Mouse (Mus musculus): ENCODE results near the gene Dkkl1. TPM values are rescaled to one million over a fixed set of nuclear protein-coding genes. Genes with fewer than 3 reads are reported as not detected.

Dkkl1 gene
- polyA plus RNA-seq, 1 experiment from 2014 or later: 2.4 TPM

DNA sequence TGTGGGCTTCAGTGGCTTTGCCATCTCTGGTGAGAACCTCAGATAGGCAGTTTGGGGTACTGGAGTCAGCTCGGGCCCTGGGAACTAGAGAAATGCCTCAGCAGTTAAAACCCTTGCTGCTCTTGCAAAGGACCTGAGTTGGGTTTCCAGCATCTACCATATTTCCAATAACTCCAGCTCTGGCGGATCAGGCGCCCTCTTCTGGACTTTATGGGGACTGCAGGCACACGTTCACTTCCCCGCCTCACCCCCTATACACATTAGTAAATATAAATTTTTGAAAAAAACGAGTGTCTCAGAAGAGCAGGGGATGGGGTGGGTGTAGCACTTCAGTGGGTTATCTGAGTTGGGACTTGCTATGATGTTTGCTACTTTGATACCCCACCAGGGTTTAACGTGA is 39.0 kb downstream of the Dkkl1 start:
- 65% methylated on average over 7 of the region's 7 CpGs for WGBS
- H3K4me2 ChIP-seq (ENCODE audit: low read length): no peak overlapping the region
- peaks cover 58% of the 10 kb centered on the region for H3K27me3 ChIP-seq (ENCODE audit: control insufficient read depth, insufficient read depth, low read length)
- H3K27ac ChIP-seq (replicated peaks; ENCODE audit: low read depth, low read length): no peak overlapping the region
- H3K9ac ChIP-seq (replicated peaks; ENCODE audit: low read length): no peak overlapping the region
- DNase-seq (no peak), ATAC-seq (ENCODE audit: low FRiP score, low TSS enrichment) (no peak)
- no peaks in the 10 kb centered on the region for H3K36me3 ChIP-seq (ENCODE audit: control insufficient read depth, insufficient read depth, low read length)
- no peak overlapping the region for H3K4me3 ChIP-seq (replicated peaks; ENCODE audit: low read depth, low read length)
- peaks cover 6% of the 10 kb centered on the region; the same call in 1 of the 2 replicates for H3K4me1 ChIP-seq (ENCODE audit: control insufficient read depth, insufficient read depth, low read length)
- no peaks in the 10 kb centered on the region for H3K9me3 ChIP-seq (ENCODE audit: control insufficient read depth, low read length)

DNA sequence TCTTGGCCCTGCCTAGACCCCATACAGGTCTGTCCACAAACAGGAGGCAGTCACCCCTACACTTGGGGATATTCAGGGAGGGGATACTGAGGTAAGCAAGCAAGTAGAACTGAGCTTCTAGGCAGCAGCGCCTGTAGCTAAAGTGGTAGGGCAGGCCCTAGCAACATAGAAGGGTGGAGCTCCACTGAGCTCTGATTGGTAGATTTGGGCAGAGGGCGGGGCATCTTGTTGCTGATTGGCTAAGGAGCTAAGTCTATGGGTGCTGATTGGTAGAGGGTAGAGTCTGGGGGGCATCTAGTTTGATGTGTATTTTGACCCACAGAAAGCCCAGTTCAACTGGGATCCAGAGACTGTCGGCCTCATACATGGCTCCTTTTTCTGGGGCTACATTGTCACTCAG is 42.5 kb downstream of the Dkkl1 start:
- Histone ChIP-seq H3K27ac (replicated peaks; ENCODE audit: low read depth, low read length) (no peak overlapping the region), H3K9me3 (ENCODE audit: control insufficient read depth, low read length) (no peaks in the 10 kb centered on the region), H3K27me3 (ENCODE audit: control insufficient read depth, insufficient read depth, low read length) (peaks cover 58% of the 10 kb centered on the region), H3K36me3 (ENCODE audit: control insufficient read depth, insufficient read depth, low read length) (no peaks in the 10 kb centered on the region), H3K9ac (replicated peaks; ENCODE audit: low read length) (no peak overlapping the region), H3K4me2 (ENCODE audit: low read length) (no peak overlapping the region), H3K4me3 (replicated peaks; ENCODE audit: low read depth, low read length) (no peak overlapping the region), H3K4me1 (ENCODE audit: control insufficient read depth, insufficient read depth, low read length) (peaks cover 6% of the 10 kb centered on the region; the same call in 1 of the 2 replicates)
- WGBS: 94% methylated on average over 3 of the region's 3 CpGs
- no peak for DNase-seq
- ATAC-seq (ENCODE audit: low FRiP score, low TSS enrichment): no peak

GRCm38 (mm10) chr7:45168656-45169055 is 43.3 kb downstream of the Dkkl1 start:
- DNase-seq (no peak), ATAC-seq (ENCODE audit: low FRiP score, low TSS enrichment) (no peak)
- Histone ChIP-seq H3K9ac (replicated peaks; ENCODE audit: low read length) (no peak overlapping the region), H3K9me3 (ENCODE audit: control insufficient read depth, low read length) (no peaks in the 10 kb centered on the region), H3K4me1 (ENCODE audit: control insufficient read depth, insufficient read depth, low read length) (peaks cover 9% of the 10 kb centered on the region), H3K4me3 (replicated peaks; ENCODE audit: low read depth, low read length) (0 out of 2 replicates have a peak overlapping the region, but pooled peaks have one; percentile 5), H3K27me3 (ENCODE audit: control insufficient read depth, insufficient read depth, low read length) (peaks cover 59% of the 10 kb centered on the region), H3K27ac (replicated peaks; ENCODE audit: low read depth, low read length) (no peak overlapping the region), H3K36me3 (ENCODE audit: control insufficient read depth, insufficient read depth, low read length) (no peaks in the 10 kb centered on the region), H3K4me2 (ENCODE audit: low read length) (peak overlapping the region; percentile 24; the same call in 1 of the 2 replicates)
- 3% methylated on average over 24 of the region's 24 CpGs for WGBS

DNA sequence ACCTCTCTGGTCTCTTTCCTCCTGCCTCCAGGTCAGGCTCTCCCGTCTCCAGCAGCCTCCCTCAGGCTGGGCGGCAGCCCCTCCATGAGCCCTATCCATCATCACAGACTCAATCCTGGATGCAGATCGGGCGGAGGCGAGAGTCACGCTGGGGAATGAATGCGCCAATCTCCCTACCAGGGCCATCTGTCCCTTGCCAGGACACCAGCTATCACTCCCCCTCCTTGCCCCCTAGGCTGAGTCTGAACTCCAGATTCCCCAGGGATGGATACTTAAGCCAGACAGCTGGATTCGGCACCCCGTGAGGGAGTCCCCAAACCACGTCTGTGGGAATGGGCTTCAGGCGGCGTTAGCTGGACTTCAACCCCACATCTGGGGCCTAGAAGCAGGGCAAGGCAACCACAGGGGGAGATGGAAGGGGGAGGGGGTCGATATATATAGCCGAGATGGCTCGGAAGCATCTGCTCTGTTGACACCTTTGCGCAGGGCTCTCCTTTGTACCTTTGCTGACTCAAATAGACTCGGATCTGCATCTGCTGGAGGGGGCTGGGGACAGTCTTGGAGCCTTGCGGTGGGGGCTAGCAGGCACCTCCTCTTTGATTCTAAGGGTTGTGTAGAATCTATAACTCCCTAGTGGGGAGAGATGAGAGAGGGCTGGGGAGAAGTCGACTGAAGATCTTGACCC is 44.0 kb downstream of the Dkkl1 start:
- H3K4me3 ChIP-seq (replicated peaks; ENCODE audit: low read depth, low read length): no peak overlapping the region
- no peak overlapping the region for H3K27ac ChIP-seq (replicated peaks; ENCODE audit: low read depth, low read length)

GRCm38 (mm10) chr7:45166950-45167401 is 45.0 kb downstream of the Dkkl1 start:
- ATAC-seq (ENCODE audit: low FRiP score, low TSS enrichment): no peak
- Histone ChIP-seq H3K36me3 (ENCODE audit: control insufficient read depth, insufficient read depth, low read length) (no peaks in the 10 kb centered on the region), H3K27me3 (ENCODE audit: control insufficient read depth, insufficient read depth, low read length) (peaks cover 66% of the 10 kb centered on the region), H3K4me2 (ENCODE audit: low read length) (no peak overlapping the region), H3K4me3 (replicated peaks; ENCODE audit: low read depth, low read length) (no peak overlapping the region), H3K9me3 (ENCODE audit: control insufficient read depth, low read length) (no peaks in the 10 kb centered on the region), H3K4me1 (ENCODE audit: control insufficient read depth, insufficient read depth, low read length) (peaks cover 18% of the 10 kb centered on the region), H3K9ac (replicated peaks; ENCODE audit: low read length) (no peak overlapping the region; the same call in 1 of the 2 replicates), H3K27ac (replicated peaks; ENCODE audit: low read depth, low read length) (no peak overlapping the region)
- no peak for DNase-seq
- 25% methylated on average over 9 of the region's 10 CpGs for WGBS

More for the DNA sequence above, 44.0 kb downstream of the Dkkl1 start:
- H3K9me3 ChIP-seq (ENCODE audit: control insufficient read depth, low read length): no peaks in the 10 kb centered on the region
- H3K4me1 ChIP-seq (ENCODE audit: control insufficient read depth, insufficient read depth, low read length): peaks cover 11% of the 10 kb centered on the region
- peak overlapping the region; percentile 31; the same call in 1 of the 2 replicates for H3K9ac ChIP-seq (replicated peaks; ENCODE audit: low read length)
- DNase-seq (peak; percentile 46), ATAC-seq (ENCODE audit: low FRiP score, low TSS enrichment) (no peak)
- under 1% methylated on average over 19 of the region's 19 CpGs for WGBS
- H3K36me3 ChIP-seq (ENCODE audit: control insufficient read depth, insufficient read depth, low read length): no peaks in the 10 kb centered on the region
- H3K4me2 ChIP-seq (ENCODE audit: low read length): peak overlapping the region; percentile 21
- peaks cover 66% of the 10 kb centered on the region for H3K27me3 ChIP-seq (ENCODE audit: control insufficient read depth, insufficient read depth, low read length)

DNA sequence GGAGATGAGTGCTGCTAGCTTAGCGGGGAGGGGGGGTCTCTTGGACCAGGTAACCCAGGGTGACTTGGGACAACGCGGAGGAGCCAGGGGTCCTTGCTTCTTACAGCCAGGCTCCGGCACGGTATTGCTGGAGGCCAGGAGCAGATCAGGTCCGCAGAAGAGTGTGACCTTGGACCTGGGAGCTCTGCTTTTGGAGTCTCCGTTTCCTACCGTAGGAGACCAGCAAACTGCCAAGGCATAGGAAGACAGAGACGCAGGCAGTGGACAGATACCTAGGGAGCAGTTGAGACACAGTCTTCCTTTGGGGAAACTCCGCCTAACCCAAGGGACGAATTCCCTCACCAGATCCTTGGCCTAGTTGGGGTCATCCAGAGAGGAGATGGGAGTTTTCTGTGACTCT is 46.2 kb downstream of the Dkkl1 start:
- 48% methylated on average over 11 of the region's 11 CpGs for WGBS

GRCm38 (mm10) chr7:45164833-45165232 is 47.1 kb downstream of the Dkkl1 start:
- no peak for DNase-seq
- Histone ChIP-seq H3K4me1 (ENCODE audit: control insufficient read depth, insufficient read depth, low read length) (peaks cover 18% of the 10 kb centered on the region), H3K4me2 (ENCODE audit: low read length) (no peak overlapping the region), H3K4me3 (replicated peaks; ENCODE audit: low read depth, low read length) (no peak overlapping the region), H3K9ac (replicated peaks; ENCODE audit: low read length) (no peak overlapping the region), H3K9me3 (ENCODE audit: control insufficient read depth, low read length) (no peaks in the 10 kb centered on the region), H3K36me3 (ENCODE audit: control insufficient read depth, insufficient read depth, low read length) (0 out of 2 replicates have a peak, but pooled peaks cover 9% of the 10 kb centered on the region), H3K27ac (replicated peaks; ENCODE audit: low read depth, low read length) (no peak overlapping the region), H3K27me3 (ENCODE audit: control insufficient read depth, insufficient read depth, low read length) (peaks cover 66% of the 10 kb centered on the region)
- 63% methylated on average over 5 of the region's 5 CpGs for WGBS
- ATAC-seq (ENCODE audit: low FRiP score, low TSS enrichment): no peak

More for the DNA sequence above, 46.2 kb downstream of the Dkkl1 start:
- peaks cover 66% of the 10 kb centered on the region for H3K27me3 ChIP-seq (ENCODE audit: control insufficient read depth, insufficient read depth, low read length)
- H3K4me2 ChIP-seq (ENCODE audit: low read length): no peak overlapping the region
- H3K36me3 ChIP-seq (ENCODE audit: control insufficient read depth, insufficient read depth, low read length): 0 out of 2 replicates have a peak, but pooled peaks cover under 1% of the 10 kb centered on the region
- H3K9ac ChIP-seq (replicated peaks; ENCODE audit: low read length): no peak overlapping the region
- no peak for ATAC-seq (ENCODE audit: low FRiP score, low TSS enrichment)
- no peaks in the 10 kb centered on the region for H3K9me3 ChIP-seq (ENCODE audit: control insufficient read depth, low read length)
- DNase-seq: no peak
- no peak overlapping the region for H3K27ac ChIP-seq (replicated peaks; ENCODE audit: low read depth, low read length)
- no peak overlapping the region for H3K4me3 ChIP-seq (replicated peaks; ENCODE audit: low read depth, low read length)
- H3K4me1 ChIP-seq (ENCODE audit: control insufficient read depth, insufficient read depth, low read length): peaks cover 18% of the 10 kb centered on the region

DNA sequence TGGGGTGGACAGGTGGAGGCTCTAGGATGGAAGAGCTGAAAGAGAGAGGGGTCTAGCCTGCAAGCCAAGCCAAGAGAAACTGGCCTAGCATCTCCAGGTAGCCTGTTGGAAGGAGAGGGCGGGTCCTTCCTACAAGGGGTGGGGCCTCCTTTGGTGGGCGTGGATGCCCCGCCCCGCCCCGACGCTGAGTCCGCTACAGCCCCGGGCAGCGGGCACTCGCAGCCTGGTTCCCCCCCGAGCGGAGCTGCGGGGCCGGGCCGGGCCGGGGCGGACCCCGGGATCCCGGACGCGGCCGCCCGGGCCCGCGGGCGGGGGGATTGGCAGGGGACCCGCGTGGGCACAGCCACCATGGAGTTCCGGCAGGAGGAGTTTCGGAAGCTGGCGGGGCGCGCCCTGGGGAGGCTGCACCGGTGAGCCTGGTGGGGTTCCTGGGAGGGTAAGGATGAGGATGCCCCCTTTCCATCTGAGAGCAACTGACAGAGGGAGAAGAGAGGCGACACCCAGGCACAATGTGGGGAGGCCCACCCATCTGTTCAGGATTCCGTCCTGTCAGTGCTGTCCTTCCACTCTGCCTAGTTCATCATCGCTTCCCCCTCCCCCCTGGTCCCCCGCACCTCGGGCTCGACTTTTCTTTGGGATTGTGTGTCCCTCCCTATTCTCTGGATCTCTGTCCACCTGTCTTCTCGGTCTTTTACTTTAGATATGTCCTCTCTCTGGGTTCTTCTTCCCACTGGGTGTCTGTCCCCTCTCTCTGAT is 48.0 kb downstream of the Dkkl1 start, which contains the start of gene Slc17a7:
Gene Slc17a7, plus strand, starts transcription at position 215 of the 756 bp plus-strand sequence.
- Histone ChIP-seq H3K4me1 (ENCODE audit: control insufficient read depth, insufficient read depth, low read length) (peaks cover 18% of the 10 kb centered on the region), H3K27ac (replicated peaks; ENCODE audit: low read depth, low read length) (no peak within 1 kb of the TSS), H3K4me3 (replicated peaks; ENCODE audit: low read depth, low read length) (peak within 1 kb of the TSS; percentile 30), H3K9ac (replicated peaks; ENCODE audit: low read length) (no peak within 1 kb of the TSS; the same call in 1 of the 2 replicates), H3K4me2 (ENCODE audit: low read length) (peak within 1 kb of the TSS; percentile 66), H3K36me3 (ENCODE audit: control insufficient read depth, insufficient read depth, low read length) (0 out of 2 replicates have a peak, but pooled peaks cover 16% of the 10 kb centered on the region), H3K9me3 (ENCODE audit: control insufficient read depth, low read length) (no peaks in the 10 kb centered on the region), H3K27me3 (ENCODE audit: control insufficient read depth, insufficient read depth, low read length) (peaks cover 60% of the 10 kb centered on the region)
- DNase-seq: peak; percentile 32
- ATAC-seq (ENCODE audit: low FRiP score, low TSS enrichment): no peak
- WGBS: 2% methylated on average over 41 of the region's 41 CpGs

Measured in midbrain, embryonic 14.5 days (tissue).